Mouse (Mus musculus) c-Kit-positive CD71-negative TER-119-negative erythroid progenitor cells, embryonic 14.5 days (primary cell): Measurements from ENCODE around the gene Dusp14.

Experiments used
- DNase-seq: peaks from one replicate; pipeline ENCODE4 v3.0.0-alpha.2; 2013; ENCODE audit warnings: low read depth

The Dusp14 gene

GRCm38 (mm10) chr11:84069034-84069370 is at the start of gene Dusp14:
Gene Dusp14, minus strand, starts transcription at chr11:84069261.
- no peak for DNase-seq

GRCm38 (mm10) chr11:84117431-84117830 is 48.4 kb upstream of the Dusp14 start:
- no peak for DNase-seq

DNA sequence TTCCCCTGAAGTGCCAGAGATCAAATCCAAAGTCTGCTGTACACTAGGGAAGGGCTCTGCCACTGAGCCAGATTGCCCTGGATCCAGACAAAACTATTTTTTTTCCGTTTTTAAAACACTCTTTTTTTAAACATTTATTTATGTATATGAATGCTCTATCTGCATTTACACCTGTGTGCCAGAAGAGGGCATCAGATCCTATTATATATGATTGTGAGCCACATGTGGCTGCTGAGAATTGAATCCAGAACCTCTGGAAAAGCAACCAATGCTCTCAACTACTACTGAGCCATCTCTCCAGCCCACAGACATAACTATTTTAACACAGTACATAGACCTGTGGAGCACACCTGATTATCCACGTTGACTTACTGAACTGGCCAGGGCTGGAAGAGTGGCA is 47.2 kb upstream of the Dusp14 start:
- DNase-seq = no peak

DNA sequence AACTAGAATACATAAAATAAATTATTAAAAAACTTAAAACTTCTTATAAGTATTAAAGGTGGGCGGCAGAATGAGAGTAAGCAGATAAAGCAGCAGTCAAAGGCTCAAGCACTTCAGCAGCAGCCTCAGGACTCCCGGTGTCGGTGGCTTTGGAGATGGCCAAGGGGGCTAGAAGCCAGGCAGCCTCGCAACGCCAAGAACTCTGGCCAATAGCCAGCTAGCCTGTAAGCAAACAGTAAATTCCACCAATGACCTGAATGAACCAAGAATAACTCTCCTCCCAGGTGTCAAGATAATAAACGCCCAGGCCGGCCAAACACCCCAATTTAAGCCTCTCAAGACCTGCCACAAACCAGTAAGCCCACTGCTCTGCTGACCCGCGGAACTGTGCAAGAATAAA is 46.6 kb upstream of the Dusp14 start:
- no peak for DNase-seq

- DNase-seq = no peak
These were observed 44.6 kb upstream of the Dusp14 start for GRCm38 (mm10) chr11:84113623-84114022.

DNA sequence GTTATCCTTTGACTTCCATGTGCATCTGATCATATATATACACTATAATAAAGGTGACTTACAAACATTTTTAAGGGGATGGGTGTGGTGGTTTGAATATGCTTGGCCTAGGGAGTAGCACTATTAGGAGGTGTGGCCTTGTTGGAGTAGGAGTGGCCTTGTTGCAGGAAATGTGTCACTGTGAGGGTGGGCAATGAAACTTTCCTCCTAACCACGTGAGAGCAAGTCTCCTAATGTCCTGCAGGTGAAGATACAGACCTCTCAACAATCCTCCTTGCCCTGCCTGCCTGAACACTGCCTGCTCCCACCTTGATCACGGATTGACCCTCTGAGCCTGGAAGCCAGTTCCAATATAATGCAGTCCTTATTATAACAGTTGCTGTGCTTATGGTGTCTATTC is 38.1 kb upstream of the Dusp14 start:
- no peak for DNase-seq

DNA sequence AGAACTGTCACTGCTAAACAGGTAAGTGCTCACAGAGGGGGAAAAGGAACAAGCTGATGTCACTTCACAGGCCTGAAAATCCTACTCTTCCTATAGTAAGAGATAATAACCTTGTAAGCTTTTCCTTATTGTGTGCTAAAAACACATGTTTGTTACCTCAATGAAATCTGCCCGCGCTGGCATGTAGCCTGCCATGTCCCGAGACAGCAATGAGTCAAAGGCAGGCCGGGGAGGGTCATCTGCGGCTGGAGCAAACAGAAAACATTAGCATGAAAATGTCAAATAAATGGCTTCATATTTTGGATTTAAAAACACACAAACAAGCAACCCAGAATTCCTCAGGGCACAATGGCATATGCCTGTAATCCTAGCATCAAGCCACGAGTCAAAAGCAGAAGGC is 35.0 kb upstream of the Dusp14 start:
- DNase-seq = no peak

DNA sequence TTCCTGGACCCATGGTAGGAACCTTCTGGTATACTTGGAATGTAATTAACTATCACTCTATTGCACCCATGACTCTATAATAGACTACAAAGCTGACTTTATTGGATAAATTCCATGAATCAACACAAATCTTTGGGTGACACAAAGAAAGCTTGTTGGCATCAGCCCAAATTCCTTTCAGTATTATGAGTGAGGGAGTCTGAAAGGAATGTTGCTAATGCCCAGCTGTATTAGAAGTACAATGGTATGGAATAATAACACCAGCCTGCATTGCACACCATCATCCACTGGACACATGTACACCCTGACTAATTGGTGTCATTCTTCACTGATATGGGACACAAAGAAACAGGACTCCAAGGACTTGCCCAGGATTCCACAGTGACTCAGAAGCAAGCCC is 32.1 kb upstream of the Dusp14 start:
- no peak for DNase-seq

DNA sequence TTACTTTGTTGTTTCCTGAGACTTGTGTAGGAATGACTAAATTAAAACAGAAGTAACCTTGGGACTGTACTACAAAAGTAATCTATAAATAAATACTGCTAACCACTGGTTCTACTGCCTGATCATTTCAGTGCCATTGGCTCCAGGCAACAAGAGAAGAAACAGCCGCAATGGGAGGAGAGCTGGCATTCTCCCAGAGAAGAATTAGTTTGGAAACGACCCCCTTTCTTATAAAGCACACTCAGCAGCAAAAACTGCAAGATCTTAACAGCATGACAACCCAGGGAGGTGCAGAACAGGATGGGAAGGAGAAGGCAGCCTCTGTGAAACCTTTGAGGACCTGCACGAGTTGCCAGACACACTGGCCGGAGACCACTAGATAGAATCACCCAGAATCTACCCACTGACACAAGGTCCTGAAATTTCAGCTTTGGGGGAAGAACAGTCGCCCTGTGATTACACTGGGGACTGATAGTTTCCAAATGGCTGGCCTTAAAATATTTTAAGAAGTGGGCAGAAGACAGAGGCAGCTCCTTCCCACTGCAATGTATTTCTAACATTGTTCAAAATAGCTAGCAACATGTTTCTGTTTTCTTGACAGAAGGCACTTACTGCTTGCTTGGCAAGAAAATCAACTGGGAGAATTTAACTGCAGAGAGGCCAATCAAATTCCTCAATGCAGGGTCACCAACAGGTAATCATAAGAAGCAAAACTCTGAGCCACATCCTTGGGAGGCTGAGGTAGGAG is 28.4 kb upstream of the Dusp14 start:
- no peak for DNase-seq

DNA sequence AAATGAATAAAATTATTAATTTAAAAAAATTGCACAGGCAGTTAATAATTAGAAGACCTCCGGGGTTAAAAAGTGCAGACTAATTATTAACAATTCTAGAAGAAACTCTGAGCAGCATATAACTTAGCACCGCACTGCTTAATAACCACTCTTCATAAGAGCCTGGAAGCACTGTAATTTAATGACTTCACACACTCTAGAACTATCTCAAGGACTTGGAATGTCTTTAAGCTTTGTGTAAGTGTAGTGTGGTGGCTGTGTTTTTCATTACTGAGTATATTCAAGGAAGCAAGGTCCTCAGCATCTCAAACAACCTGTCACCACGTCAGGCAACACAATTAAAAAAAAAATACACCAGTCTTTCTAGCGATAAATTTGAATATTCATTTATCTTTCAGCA is 26.0 kb upstream of the Dusp14 start:
- DNase-seq = no peak

DNA sequence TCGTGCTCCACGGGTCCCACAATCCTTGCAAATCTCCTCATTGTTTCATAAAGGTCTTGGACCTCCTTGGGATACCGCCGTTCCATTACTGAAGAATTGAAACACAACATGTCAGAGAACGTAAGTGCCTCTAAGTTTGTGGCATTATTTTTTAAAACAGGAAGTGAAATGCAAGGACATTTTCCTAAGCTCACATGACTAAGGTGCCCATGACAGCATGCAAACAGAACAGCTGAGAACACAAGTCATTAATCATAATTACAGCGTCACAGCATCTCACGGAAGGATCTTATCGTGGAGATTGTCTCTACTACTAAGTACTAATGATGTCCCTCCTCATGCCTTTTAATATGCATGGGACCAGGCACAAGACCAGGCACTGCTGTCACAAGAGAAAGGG is 21.5 kb upstream of the Dusp14 start:
- no peak for DNase-seq

GRCm38 (mm10) chr11:84081901-84082300 is 12.8 kb upstream of the Dusp14 start:
- no peak for DNase-seq

DNA sequence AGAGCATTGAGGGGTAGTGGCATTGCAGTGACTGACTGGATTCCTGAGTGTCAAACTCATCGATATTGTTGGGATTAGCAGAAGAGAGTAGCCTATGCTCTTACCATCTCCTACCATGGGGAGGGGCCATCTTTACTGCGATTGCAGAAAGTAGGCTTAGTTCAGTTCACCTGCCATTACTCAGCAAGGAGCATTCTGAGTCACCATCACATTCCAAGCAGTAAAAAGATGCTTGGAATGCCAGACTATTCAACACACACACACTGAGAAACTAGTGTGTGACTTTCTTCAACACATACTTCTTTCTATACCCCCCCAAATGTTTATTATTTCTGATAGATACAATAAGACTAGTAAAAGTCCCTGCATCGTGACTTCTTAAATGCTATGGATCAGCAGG is 11.3 kb upstream of the Dusp14 start:
- no peak for DNase-seq

- DNase-seq = no peak
These were observed 10.8 kb upstream of the Dusp14 start for GRCm38 (mm10) chr11:84079887-84080286.

GRCm38 (mm10) chr11:84079361-84079760 is 10.3 kb upstream of the Dusp14 start:
- no peak for DNase-seq

- DNase-seq = no peak
These were observed 9.5 kb upstream of the Dusp14 start for GRCm38 (mm10) chr11:84078601-84079000.

DNA sequence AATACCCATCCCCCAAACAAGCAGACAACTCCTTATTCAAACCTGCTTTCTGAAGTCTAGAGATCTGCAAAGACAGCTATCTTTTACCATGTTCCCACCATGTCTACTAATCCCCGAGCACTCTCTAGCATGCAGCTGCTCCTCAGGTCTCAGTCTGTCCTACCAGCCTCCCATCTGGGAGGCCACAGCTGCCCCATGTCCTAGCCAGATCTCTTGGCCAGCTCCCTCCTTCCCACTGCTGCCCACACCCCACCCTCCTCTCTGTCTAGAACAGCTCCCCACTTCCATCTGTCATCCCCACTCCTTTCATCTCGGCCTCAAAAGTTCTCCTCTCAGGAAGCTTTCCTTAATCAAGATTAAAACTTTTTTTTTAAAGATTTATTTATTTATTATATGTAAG is 7.9 kb upstream of the Dusp14 start:
- DNase-seq = no peak

DNA sequence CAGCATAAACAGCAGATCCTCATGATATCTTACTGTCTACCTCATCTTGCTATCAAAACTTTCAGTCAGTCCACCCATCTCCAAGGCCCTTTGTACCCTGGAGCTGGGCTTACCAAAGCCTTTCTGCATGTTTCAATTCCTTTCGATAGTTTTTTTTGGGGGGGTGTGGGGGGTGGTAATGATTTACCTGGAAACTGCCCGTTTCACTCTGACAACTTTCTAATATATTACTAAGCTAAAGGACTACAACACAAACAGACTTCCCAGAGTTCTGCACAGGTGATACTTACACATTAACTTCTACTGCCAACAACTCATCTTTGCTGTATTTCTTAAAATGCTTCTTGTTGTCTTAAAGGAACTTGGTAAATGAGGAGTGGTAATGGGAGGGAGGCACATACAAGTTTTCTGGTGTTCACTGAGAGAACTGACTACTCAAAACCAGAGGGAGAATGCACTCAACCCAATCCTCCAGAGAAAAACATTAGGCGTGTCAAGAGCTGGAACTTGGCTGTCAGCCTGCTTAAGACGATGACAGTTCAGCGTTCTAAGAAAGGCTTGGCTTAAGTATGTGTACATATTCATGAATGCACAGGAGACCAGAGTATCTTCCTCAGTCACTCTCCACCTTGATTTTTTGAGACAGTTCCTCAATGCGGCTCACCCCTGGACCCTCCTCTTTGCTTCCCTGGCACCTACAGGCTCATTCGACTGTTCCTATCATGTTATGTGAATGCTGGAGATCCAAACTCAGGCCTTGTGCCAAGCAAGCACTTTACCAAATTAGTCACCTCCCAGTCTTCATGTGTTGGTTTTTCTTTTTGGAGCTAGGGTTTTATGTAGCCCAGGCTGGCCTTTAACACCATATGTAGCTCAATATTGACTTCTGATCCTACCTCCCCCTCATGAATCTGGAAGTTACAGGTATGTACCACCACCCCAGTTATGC is 5.0 kb upstream of the Dusp14 start:
- DNase-seq = no peak

GRCm38 (mm10) chr11:84072904-84073651 is 4.0 kb upstream of the Dusp14 start:
- no peak for DNase-seq

DNA sequence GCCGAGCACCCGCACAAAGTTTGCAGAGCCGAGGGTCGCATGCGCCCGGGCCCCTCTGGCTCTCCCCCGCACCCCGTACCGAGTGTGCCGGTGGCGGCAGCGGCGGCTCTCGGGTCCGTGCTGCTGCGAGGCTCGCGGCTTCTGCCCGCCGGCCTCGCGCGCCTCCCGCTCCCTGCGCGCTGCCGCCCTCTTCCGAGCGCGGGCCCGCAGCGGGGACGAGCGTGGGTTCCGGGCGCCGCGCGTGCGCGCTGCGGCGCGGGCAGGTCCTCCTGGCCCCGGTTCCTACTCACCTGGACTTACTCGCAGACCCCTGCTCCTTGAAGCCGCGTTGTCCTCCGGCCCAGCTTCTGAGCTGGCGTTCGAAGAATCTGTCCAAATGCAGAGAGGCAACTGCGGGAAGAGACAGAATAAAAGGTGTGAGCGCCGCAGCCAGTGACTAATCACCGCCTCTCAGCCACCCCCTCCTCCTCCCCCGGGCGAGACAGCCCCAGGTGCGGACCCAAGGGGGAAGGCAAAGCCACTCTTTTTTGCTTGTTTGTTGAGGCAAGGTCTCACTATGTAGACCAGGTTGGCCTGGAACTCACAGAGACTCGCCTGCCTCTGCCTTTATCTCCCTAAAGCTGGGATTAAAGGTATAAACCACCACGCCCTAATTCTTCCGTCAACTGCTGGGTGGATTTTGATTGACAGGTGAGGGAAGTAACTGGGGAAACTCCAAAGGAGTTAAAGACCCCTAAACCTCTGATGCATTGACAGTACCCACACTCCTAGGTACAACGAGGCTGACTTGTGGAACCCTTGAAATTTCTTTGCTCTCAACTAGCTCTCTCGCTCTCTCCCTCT is 649 bp downstream of the Dusp14 start:
- DNase-seq = no peak

GRCm38 (mm10) chr11:84067720-84068190 is 1.3 kb downstream of the Dusp14 start:
- DNase-seq = no peak
